Mouse (Mus musculus) adrenal gland, adult 18-20 months (tissue): ENCODE results near the gene Arhgef25. TPM values are rescaled to one million over a fixed set of nuclear protein-coding genes. Genes with fewer than 3 reads are reported as not detected.
A peak's percentile ranks its signal among the peaks of the same experiment; 100 is the strongest.

Source experiments
- DNase-seq, 2 experiments: peaks; one replicate each; pipeline ENCODE4 v3.0.0; 2021 to 2022; ENCODE audit warnings: low spot score in 2 of 2
- total RNA-seq, 2 experiments: library from RNA; stranded (reverse); gene quantifications; 1 replicate in 1 of 2; 2 replicates in 1 of 2; pipeline ENCODE4 v1.2.3; 2021

Arhgef25 gene
- total RNA-seq, 2 experiments from 2014 or later, result 18.8 to 20.3 TPM

DNA sequence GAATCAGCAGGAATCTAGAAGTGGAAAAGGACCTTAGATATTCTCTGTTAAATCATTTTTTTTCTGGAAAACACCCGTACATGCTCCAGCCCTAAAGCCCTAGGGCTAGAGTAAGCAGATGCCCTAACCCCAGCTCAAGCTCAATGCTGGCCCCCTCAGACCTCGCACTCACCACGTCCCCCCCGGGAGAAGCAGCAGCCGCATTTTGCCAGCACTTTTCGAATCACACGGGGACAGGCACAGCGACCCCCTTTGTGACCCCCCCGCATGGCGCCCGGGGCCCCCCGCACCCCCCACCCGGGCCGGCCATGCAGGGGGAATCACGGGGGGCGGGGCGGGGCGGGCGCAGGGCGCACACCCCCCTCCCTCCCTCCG lies 1.8 kb downstream of the Arhgef25 start:
- DNase-seq, result no peak

DNA sequence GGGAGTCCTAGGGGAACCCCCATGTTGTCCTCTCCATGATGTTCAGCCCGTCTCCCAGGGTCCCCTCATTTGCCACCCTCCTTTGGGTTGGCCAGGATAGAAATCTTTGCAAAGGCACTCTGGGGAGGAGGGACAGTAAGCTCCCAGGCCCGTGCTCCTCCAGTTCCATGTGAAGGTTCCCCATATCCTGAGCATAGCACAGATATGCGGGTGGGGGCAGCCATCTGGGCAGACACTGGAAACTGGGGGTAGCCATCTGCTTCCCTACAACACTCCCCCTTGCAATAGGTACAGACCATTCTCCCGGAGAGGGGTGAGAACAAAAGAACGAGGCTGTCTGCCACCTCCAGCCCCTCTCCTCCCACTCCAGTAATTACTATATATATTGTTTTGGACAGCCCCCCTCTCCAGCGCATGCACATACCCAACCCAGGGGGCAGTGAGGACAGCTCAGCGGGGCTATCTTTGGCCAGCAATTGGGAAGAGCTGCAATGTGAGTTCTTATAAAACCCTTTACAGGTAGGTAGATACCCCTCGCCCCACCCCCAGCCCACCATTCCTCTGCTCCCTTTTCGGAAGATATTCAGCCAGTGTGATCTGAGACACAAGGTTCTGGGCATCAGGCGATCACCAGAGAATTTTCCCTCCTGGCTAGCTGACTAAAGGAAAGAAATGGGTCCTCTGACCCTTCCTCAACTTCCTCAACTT lies 2.4 kb downstream of the Arhgef25 start:
- no peak for DNase-seq

DNA sequence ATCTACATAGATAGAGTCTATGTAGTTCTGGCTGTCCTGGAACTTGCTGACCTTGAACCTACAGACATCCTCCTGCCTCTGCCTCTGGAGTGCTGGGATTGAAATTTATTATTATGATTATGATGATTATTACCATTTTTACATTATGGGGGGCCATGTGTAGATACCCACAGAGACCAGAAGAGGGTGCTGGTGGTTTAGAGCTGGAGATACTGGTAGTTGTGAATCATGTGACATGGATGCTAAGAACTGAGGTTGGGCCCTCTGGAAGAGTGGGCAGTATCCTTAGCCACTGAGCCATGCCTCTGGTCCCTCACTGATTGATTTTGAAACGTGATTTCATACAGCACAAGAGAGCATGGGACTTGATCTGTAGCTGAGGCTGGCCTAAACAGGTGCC lies 3.4 kb downstream of the Arhgef25 start:
- DNase-seq, result no peak

DNA sequence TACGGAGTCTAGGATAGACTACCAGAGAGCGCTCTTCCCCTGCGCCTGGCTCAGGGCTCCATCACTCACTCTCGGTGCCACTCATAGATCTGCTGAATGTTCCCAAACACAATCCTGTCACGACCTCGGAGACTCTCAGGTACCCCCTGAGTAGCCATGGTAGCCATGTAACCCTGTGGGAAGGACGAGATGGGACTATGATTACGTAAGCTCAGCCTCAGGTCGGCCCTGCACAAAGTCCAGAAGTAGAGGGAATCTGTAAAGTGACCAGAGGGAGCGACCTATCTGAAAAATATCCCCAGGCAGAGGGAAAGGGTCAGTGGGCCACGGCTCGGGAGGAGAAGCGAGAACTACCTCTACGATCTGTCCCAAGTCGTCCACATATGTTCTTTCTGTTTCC lies 4.4 kb downstream of the Arhgef25 start:
- DNase-seq, result no peak

DNA sequence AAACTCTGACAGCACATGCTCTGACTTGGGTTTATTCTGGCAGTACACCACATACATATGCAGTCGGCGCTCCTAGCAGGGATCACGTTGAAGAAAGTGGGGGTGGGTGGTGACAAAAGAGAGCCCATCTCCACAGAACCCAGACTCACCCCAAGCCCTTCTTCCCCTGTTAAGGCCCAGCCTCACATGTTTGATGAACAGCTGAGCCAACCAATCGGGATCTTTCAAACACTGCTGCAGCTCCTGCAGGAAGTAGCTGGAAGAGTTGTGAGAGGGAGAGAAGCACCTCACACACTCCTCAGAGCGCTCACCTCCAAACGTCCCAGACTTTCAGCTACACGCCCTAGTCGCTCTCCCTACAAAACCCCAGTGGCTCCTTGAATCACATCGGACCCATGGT lies 4.8 kb downstream of the Arhgef25 start:
- no peak for DNase-seq

DNA sequence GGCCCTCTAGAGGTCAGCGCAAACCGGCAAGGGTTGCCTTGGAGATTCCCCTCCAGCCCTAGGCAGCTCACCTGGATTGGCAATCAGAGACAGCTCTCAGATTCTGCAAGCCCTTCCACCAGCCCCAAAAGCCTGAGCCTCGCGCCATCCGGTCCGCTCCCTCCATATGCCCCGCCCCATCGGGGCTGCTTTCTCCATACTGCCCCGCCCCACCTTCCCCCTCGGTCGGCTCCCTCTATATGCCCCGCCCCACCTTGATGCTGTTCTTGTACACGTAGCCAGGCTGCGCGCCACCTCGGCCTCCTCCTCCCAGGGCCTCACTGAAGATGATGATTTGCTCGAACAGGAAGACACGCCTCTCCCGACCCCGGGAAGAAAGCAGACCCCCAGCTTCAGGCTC lies 6.1 kb downstream of the Arhgef25 start:
- DNase-seq, result no peak

DNA sequence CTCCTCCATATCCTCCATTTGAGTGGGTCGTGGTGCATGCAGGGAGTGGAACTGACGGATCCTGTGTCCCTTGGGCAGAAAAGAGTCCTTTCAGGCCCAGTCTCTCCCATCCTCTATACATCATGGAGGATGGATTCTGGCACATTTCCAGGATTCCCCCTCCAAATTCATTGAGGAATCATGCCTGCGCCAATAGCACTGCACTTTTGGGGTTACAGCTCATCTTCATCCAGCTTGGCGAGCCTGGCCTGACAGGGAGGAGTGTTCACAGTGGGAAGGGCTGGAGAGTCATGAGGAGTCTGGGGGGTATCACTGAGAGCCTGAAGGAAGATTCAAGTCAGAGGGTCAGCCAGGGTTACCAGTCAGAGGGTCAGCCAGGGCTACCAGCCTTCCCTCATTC lies 7.3 kb downstream of the Arhgef25 start:
- DNase-seq, result no peak

DNA sequence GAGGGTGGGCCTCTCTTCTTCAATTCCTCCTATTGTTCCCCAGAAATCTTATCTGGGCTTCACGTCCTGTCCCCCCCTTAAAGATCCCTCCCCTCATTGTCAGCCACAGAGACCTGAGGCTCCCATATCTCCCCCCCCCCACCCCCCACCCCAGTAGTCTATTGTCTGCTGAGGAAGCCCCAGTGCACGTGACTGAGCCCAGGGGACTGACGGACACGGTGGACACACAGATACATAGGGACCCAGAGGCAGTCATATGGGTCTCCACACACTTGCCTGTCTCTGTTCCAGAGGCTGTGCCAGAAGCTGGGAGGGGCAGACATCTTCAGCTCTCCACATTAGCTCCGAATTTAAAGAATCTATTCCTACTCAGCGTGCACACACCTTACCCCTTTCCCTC lies 8.3 kb downstream of the Arhgef25 start:
- DNase-seq, result no peak

DNA sequence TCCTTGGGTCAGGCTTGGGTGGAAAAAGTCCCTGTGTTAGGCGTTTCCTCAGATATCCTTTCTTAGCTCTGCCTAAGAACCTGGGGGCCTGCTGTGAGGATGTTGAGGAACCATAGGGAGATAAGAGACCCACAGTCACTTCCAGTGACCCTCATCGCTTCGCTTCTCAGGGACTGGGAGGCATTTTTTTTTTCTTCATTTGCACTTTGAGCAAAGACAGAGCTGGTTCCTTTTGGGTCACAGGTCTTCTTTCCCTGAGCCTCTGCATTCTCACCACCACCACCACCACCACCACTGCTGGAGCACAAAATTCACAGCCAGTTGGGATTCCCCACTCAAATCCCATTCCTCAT lies 9.2 kb downstream of the Arhgef25 start:
- no peak for DNase-seq

DNA sequence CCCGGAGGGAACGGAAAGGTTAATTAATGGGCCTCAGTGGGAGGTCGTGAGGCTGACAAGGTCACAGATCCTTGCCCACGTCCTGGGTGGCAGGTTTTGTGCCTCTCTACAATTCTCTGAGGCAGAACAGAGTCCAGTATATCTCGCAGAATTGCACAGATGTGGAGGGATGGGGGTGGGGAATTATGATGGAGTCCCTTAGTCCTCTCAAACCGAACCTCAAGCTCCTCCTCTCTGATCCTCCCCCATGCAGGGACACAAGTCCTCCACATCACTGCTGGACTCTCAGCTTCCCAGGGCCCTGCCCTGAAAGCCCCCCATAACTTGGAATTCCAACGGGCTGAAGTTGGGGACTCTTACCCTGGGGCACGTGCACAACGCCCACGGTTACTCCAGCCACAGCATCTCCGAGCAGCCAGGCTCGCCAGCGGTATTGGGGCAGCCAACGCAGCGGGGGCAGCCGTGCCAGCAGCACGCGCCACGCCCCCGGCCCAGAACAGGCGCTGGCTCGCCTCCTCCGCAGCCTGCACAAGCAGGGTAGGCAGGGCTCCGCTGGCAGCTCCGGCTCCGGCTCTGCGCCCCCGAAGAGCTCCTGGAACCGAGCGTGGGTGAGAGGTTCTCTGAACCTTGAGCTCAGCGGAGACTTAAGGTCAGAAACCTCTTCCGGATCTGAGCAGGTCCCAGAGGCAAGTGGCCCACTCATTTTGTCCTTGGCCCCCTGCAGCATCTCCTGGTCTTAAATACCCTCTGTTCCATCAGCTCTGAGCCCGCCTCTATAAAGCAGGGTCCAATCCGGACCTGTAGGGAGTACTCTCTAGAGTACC lies 9.8 kb downstream of the Arhgef25 start, which contains the start of gene Slc26a10:
Gene Slc26a10 (minus strand): TSS at position 775 of the 824 bp plus-strand sequence.
- DNase-seq, result no peak

DNA sequence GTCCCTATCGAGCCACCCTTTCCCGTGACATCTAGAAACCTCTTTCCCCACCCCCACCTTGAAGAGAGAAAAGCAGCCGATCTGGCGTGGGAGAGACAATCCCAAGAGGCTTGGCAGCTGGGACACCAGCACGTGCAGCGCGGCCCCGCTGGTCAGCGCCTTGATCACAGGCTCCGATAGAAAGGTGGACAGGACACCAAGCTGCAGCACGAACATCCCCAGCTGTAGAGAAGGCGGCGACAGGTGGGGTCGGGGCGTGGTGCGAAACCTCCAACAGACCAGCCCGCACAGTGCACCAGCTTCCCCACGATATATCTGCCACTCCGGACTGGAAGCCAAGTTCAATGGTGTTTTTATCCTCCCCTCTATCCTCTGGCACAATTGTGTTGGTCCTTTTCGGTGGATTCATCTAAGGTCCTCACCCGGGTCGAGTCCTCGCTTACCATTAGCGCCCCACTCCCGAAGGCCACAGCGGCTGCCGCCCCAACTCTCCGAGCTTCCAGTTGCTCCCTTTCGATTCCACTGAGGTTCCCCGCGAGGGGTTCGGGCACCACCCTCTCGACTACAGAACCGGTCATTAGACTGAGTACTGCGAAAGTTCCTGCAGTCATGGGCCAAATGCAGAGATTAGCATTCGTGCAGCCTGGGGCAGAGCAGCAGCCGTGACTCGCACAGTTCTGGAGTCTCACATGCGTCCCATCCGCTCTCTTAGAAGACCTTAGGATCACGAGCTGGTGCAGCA lies 11.4 kb downstream of the Arhgef25 start:
- no peak for DNase-seq

DNA sequence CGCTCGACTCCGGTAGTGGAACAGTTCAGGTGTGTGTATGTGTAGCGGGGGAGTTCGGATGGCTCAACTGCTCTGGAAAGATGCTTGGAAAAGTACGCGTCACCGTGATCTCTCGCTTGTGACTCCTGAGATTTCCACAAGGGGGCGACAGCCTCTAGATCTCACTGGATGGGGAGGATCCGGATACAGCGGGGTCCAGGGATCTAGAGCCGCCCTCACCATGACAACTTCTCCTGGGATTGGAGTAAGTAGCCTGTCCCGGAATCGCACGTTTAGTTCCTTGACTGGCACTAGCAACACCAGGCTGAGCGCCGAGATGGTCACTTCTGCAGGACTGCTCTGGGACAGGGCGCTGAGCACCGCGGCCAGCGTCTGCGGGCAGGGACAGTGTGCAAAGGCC lies 12.2 kb downstream of the Arhgef25 start:
- DNase-seq, result peak; percentile 65 to 74

DNA sequence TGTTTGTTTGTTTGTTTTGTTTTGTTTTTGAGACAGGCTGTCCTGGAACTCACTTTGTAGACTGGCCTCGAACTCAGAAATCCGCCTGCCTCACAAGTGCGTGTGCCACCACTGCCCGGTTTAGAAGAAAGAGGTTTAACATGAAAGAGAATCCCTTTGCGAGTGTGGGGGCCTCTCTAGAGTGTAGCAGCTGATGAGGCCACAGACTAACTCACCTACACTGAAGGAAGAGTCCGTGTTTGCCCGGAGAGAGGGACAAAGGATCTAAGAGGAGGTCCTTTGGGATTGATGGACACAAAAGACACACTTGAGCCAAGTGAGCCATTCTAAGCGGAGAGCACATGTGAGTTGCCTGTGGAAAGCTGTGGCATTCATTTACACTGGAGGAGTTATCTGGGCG lies 12.6 kb downstream of the Arhgef25 start:
- no peak for DNase-seq

DNA sequence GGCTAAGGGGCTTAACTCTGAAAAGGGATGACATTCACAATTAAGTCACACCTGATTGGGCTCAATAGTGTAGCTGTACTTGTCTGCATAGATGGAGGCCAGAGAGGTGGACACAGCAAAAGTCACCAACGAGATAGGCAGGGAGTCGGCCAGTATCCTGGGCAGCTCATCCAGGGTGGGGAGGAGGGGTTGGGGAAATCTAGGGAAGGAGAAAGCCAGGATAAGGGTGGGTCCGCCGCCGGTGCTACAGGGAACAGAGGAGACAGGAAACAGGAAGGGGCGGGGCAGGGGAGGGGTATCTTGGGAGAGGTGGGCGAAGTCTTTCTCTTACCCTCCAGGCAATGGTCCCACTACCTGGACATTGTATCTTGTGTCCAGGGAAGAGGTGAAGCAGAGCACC lies 13.1 kb downstream of the Arhgef25 start:
- no peak for DNase-seq

DNA sequence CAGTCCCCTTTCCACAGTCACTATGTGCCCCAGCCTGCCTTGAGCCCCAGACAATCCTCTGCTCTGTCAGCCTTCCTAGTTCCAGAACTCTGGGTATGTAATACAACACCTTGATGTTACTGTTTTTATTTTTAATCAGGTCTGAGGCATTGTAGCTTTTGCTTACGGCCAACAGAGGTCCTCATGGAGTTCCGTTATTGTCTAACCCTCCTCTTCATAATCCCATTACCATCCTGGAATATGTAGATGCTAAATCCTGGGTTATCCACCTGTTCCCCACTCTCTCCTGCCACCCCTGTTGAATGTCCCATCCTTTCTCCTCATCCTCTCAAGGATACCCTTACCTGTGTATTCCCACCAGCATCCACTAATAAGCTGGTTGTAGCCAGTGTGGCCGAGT lies 13.7 kb downstream of the Arhgef25 start:
- DNase-seq, result no peak

DNA sequence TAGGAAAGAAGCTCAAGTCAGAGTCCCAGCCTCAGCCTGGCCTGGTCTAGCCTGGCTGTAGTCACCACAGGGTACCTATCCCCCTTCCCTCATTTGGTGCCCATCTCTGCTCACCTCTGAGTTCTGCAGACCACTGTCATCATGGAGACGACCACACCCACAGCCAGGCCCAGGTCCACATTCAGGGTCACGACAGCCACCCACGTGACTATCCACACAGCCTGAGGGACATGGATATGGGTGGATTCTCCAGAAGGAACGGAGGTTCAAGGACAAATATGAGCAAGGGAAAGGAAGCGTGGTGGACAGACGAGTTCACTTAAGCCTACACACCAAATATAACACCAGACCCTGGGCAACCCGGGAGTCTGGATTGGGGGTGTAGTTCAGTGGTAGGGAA lies 15.7 kb downstream of the Arhgef25 start:
- DNase-seq, result no peak

DNA sequence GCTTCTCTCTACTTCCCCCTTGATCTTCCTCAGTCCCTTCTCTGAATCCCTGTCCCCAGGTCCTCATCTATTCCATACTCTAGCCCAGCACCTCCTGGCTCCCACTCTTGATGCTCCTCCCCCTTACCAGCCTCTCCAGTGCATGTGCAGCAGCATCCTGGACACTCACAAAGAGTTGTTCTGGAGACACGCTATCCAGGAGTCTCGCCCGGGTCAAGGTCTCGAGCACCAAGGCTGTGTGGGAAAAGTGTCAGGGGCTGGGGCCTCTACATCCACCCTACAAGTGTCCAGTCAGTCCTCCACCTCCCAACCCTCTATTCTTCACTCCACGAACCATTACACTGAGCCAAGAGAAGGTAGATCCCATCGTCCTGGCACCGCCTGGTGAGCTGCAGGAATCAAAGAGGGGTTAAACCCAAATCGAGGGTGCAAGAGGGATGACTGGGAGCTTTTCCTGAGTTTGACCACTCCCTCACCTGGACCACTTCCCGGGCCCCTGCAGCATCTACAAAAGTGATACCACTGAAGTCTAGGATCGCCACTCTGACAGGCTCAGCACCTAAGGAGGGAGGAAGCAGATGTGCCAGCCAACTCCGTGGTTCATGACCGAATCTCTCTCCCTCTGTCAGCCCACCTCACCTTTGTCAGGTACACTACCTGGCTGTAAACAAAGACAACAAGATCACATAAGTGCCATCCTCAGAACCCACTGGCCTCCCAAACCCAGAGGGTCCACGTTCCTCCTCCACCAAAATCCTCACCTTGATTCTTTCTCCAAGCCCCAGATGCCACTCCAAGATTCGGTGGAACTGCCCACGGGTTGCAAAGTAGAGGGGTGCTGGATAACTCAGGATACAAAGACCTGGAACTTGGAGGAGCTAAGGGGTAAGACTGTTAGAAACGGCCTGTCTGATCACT lies 16.5 kb downstream of the Arhgef25 start:
- no peak for DNase-seq

DNA sequence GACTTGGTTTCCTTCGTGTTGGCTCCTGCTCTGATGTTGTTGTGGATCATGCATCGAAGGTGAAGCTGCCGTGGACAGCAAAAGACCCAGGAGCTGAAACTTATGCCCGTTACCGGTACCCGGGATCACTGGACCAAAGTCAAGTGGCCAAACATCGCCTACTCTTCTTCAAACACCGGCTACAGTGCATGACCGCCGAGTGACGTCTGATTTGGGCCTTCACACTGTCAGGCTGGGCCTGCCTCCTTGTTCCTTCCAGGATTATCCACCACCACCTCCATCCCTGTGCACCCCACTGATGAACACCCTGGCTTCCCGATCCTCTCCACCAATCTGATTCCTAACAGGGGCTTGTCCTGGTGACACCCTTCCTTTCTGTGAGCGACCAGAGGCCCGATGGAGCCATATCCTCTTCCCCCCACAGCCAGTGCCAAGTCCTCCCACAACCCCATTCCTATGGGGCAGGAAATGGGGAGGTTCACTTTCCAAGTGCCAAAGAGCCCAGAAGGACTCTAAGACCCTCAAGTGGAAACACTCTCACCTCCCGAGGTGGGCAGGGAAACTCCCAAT lies 18.2 kb downstream of the Arhgef25 start:
- no peak for DNase-seq

DNA sequence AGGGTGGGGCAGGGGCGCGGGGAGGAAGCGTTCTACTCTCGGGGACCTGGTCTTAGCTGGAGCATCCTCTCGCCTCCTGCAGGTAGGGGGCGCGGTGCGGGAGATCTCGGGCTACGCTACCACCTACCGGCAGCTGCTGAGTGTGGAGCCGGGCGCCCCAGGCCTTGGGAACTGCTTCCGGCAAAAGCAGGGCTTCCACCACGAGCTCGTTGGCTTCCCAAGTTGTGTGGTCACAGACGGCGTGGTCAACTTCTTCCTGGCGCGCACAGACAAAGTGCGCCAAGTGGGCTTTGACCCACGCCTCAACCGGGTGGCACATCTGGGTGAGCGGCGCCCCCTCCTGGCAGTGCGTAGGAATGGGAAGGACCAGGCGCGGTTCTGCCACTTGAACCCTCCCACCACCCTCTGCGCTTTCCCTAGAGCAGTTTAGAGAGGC lies 19.0 kb downstream of the Arhgef25 start:
- peak; percentile 79 to 82 for DNase-seq

DNA sequence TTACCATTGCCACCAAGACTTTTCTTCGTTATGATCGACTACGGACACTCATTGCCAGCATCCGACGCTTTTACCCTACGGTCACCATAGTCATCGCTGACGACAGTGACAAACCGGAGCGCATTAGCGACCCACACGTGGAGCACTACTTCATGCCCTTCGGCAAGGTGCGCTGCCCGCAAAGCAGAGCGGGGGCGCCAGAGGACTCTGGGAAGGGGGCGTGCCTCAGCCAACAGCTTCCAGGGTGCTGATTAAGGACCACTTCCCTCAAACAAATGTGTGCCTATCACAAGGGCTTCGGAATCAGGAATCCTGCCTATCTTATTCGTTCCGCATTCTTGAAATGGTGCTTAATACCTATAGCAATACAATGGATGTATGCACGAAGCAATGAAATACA lies 19.9 kb downstream of the Arhgef25 start:
- DNase-seq, result no peak
